Mouse (Mus musculus) layer of hippocampus, adult 2 months (tissue): ENCODE results near the gene Pxn. TPM values are rescaled to one million over a fixed set of nuclear protein-coding genes. Genes with fewer than 3 reads are reported as not detected.
A peak's percentile ranks its signal among the peaks of the same experiment; 100 is the strongest.

ENCODE experiments used
- DNase-seq, 2 experiments: peaks; one replicate each; pipeline ENCODE4 v3.0.0; 2022; ENCODE audit warnings: low spot score in 2 of 2
- H3K27ac ChIP-seq: fragments of 200-600 bp; 2 replicates; pipeline ENCODE4 v1.8.1; 2022
- H3K4me3 ChIP-seq: fragments of 200-600 bp; 2 replicates; pipeline ENCODE4 v1.8.1; 2022; ENCODE audit warnings: mild to moderate bottlenecking
- CTCF ChIP-seq: fragments of 200-600 bp; conservative IDR thresholded peaks from 2 replicates; pipeline ENCODE4 v1.8.1; 2022; ENCODE audit warnings: antibody characterized with exemption, mild to moderate bottlenecking, moderate library complexity
- total RNA-seq, 2 experiments: library from RNA; stranded (reverse); gene quantifications; 2 replicates each; pipeline ENCODE4 v1.2.3; 2021

Gene Pxn
- total RNA-seq, 2 experiments from 2014 or later = 40.8 to 47.3 TPM

- Histone ChIP-seq H3K27ac (no peak overlapping the region), H3K4me3 (no peak overlapping the region)
- no peak for TF ChIP-seq CTCF
- DNase-seq = no peak
These were observed 51.8 kb downstream of the Pxn start for GRCm38 (mm10) chr5:115558182-115558794.

GRCm38 (mm10) chr5:115559237-115560101 is 53.0 kb downstream of the Pxn start, which contains the start of gene Rplp0:
Rplp0 (plus strand) TSS chr5:115559467.
- peak; percentile 95 for TF ChIP-seq CTCF
- peak within 1 kb of the TSS; percentile 88 for H3K4me3 ChIP-seq
- peak within 1 kb of the TSS; percentile 96 for H3K27ac ChIP-seq
- DNase-seq = peak; percentile 100

- no peak for TF ChIP-seq CTCF
- no peak for DNase-seq
- Histone ChIP-seq H3K27ac (peak overlapping the region; percentile 96; the same call in 1 of the 2 replicates), H3K4me3 (peak overlapping the region; percentile 88)
These were observed 53.9 kb downstream of the Pxn start for GRCm38 (mm10) chr5:115560336-115560905.

GRCm38 (mm10) chr5:115563771-115564585 is 57.5 kb downstream of the Pxn start:
- no peak overlapping the region; the same call in 1 of the 2 replicates for H3K27ac ChIP-seq
- no peak for TF ChIP-seq CTCF
- H3K4me3 ChIP-seq = no peak overlapping the region; the same call in 1 of the 2 replicates
- DNase-seq = no peak

GRCm38 (mm10) chr5:115564737-115565393 is 58.4 kb downstream of the Pxn start, which contains the start of gene Gcn1l1:
Gcn1l1 (plus strand) TSS chr5:115565254.
- Histone ChIP-seq H3K27ac (peak within 1 kb of the TSS; percentile 94), H3K4me3 (peak within 1 kb of the TSS; percentile 89)
- TF ChIP-seq CTCF = peak; percentile 63
- peak; percentile 61 to 68 for DNase-seq

GRCm38 (mm10) chr5:115565403-115565802 is 58.9 kb downstream of the Pxn start:
- no peak for DNase-seq
- peak overlapping the region; percentile 89 for H3K4me3 ChIP-seq
- no peak for TF ChIP-seq CTCF
- H3K27ac ChIP-seq = peak overlapping the region; percentile 94

- H3K4me3 ChIP-seq = no peak overlapping the region
- no peak for TF ChIP-seq CTCF
- no peak overlapping the region; the same call in 1 of the 2 replicates for H3K27ac ChIP-seq
- DNase-seq = no peak
These were observed 62.2 kb downstream of the Pxn start for GRCm38 (mm10) chr5:115568681-115569080.

GRCm38 (mm10) chr5:115569308-115569707 is 62.8 kb downstream of the Pxn start:
- DNase-seq = no peak
- Histone ChIP-seq H3K27ac (peak overlapping the region; percentile 53; the same call in 1 of the 2 replicates), H3K4me3 (no peak overlapping the region)
- peak; percentile 49 for TF ChIP-seq CTCF

- no peak for TF ChIP-seq CTCF
- DNase-seq = no peak
- H3K4me3 ChIP-seq = no peak overlapping the region
- peak overlapping the region; percentile 53; the same call in 1 of the 2 replicates for H3K27ac ChIP-seq
These were observed 63.2 kb downstream of the Pxn start for GRCm38 (mm10) chr5:115569721-115570120.

- no peak overlapping the region for H3K4me3 ChIP-seq
- DNase-seq = peak; percentile 65 to 86
- no peak for TF ChIP-seq CTCF
- peak overlapping the region; percentile 58; the same call in 1 of the 2 replicates for H3K27ac ChIP-seq
These were observed 64.6 kb downstream of the Pxn start for GRCm38 (mm10) chr5:115571086-115571485.

GRCm38 (mm10) chr5:115572679-115573535 is 66.4 kb downstream of the Pxn start:
- TF ChIP-seq CTCF = no peak
- DNase-seq = peak in 1 of 2 experiments; percentile 22
- H3K4me3 ChIP-seq = no peak overlapping the region
- H3K27ac ChIP-seq = peak overlapping the region; percentile 75
